Mouse (Mus musculus): ENCODE measurements around the gene Suclg2.

DNA sequence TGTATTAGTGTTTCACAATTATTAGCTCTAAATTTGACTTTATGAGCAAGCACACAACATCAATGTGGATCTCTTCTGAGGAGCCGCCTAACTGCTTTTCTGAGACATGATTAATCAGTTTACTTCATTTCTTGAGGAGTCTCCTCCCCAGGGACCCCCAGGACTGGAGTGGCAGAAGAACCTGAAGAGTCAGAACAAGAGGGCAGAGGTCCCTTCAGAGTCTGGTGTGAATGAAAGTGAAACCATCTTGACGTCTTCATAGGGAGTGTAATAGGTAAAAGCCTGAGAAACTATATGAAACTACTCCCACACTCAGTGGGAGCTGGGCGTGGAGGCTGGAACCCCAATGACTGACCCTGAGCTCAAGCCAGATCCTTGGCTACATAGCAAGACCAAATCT is 105.4 kb downstream of the Suclg2 start:
- TF ChIP-seq CTCF (IDR thresholded peaks at IDR 0.05; ENCODE audit: low read depth): no peak
- TF ChIP-seq EP300 (optimal IDR thresholded peaks at IDR 0.05): no peak
